Mouse (Mus musculus): ENCODE measurements at regions not wholly inside any gene's neighbourhood (a gene's known extent, or its start where the extent isn't known, plus 50 kb on each side); places are given as distances from the start of the nearest gene placed in this dataset.

- no peak for ATAC-seq (replicated peaks; ENCODE audit: low read depth, poor library complexity, severe bottlenecking)
Measured at GRCm38 (mm10) chr15:87415996-87416395, 128.1 kb upstream of the Fam19a5 start.

DNA sequence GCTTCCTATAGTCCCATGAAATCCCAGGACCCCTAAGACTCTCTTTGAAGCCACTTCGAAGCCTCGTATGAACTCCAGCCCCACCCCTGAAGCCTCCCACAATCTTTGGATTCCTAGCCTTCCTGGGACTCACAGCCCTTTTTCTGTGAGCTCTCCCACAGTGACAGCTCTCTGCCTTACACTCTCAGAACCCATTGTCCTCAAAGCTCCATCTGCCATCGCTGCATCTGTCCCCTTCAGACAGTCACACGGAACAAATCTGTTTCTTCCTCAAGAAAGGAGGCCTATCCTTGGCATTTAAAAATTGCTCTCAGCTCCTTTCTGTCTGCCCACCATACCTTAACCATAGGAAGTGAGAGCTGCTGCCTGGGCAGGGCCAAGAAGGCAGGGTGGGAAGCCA is 122.4 kb upstream of the Fam19a5 start:
- ATAC-seq (replicated peaks; ENCODE audit: low read depth, poor library complexity, severe bottlenecking): no peak

DNA sequence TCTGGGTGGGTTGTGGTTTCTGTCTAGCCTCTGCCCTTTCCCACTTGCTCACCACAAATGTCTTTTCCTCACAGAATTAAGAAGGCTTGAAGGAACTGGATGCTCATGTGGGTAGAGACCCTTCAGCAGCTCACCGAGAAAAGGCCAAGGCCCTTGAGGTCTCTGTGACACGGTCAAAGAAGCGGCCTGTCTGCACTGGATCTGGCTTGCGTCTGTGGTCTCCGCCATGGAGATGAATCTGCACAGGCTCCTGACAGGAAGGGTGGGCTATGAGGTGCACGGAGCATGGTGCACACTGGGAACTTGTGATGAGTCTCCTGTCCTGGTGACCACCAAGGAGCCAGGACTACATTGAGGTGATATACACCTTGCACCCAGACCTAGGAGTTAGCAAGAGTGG is 110.8 kb upstream of the Fam19a5 start:
- ATAC-seq (replicated peaks; ENCODE audit: low read depth, poor library complexity, severe bottlenecking): no peak

GRCm38 (mm10) chr15:87433901-87434300 is 110.2 kb upstream of the Fam19a5 start:
- ATAC-seq (replicated peaks; ENCODE audit: low read depth, poor library complexity, severe bottlenecking): no peak

DNA sequence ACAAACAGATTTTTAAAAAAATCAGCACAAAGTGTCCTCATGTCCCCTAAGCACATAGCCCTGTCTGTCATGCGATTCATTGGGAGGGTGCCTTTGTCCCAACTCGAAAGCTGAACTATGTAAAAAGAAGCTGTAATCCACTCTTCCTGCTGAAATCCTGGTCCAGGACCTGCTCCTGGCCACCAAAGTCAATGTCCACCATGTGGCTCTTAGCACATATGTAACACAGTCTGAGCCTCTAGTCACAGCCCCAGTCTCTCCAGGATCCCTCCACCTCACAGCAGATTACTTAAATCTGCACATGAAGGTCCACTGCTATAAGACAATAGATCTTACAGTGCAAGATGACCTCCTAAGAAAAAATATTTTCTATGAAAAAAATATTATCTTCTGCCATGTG is 108.5 kb upstream of the Fam19a5 start:
- ATAC-seq (replicated peaks; ENCODE audit: low read depth, poor library complexity, severe bottlenecking): no peak

DNA sequence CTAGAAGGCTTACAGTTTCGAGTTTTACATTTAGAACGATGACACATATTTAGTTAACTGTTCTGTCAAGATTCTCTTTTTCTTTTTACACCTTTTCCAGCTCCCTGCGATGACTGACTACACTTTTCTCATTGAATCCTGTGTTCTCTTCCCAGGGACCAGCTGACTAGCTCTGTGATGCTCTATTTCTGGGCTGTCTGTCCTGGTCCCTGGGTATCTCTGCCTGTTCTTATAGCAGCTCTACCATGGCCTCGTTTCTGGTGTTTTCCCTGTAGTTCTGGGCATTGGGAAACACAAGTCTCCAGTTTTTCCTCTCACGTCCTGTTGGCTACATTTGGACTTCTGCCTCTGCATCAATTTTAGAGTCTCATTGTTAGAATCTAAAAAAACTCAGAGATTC is 106.5 kb upstream of the Fam19a5 start:
- no peak for ATAC-seq (replicated peaks; ENCODE audit: low read depth, poor library complexity, severe bottlenecking)

DNA sequence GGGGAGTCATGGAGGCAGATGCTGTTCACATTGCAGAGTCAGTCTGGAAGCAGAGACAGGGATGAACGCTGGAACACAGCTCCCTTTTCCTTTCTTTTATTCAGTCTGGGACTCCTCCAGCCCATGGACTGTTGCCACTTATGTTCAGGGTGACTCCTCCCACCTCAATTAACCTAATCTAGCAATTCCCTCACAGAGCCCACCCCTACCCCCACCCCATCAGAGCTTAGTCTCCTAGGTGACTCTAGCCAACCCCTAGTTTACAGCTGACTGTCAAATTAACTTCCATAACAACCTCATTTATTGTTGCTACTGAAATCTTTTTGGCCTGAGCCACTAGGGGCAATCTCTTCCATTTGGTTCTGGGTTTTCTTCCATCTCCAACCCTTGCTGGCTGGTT is 85.2 kb upstream of the Fam19a5 start:
- ATAC-seq (replicated peaks; ENCODE audit: low read depth, poor library complexity, severe bottlenecking): no peak

- ATAC-seq (replicated peaks; ENCODE audit: low read depth, poor library complexity, severe bottlenecking): no peak
Measured at GRCm38 (mm10) chr15:87476247-87476646, 67.9 kb upstream of the Fam19a5 start.

DNA sequence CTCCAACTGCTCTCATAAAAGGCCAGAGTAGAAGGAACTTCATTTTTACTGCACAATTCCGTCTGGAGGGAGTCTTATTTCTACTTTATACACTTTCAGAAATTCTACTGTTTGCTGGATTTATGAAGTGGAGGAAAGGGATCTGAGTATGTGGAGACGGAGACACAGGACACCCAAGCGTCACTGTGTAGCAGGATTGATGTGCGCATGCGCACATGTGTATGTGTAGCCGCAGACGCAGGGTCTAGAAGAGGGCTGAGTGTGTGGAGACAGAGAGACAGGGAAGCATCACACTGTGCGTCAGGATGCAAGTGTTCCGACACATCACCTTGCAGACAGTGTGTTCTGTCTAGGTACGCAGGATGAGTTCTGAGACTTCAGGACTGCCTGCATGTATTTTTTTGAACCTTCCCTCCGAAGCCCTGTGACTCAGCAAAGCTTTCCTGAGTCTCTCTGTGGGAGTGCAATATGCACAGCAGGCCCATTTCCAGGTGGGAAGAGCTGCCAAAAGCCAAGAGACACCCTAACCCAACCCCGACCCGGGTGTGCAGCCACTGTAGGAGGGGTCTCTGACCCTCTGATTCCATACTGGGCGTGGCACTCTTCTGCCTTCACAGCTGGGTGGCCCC is 67.1 kb upstream of the Fam19a5 start:
- no peak for ATAC-seq (replicated peaks; ENCODE audit: low read depth, poor library complexity, severe bottlenecking)

DNA sequence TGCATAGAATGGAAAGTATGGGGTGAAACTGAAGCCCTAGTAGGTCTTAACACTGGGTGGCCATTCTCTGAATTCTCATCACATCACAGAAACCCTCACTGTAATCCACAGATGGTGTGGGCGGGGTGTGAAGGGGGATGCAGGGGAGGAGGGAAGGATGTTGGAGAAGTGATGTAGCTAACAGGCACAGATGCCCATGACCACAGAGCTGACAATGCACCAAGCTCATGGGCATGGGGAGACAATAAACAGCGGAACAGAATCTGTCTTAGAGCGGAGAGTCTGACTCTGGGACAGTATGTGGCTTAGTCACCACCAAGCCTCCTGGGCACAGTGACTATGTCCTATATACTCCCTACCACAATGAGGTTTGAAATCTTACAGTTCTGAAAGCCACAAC is 63.3 kb upstream of the Fam19a5 start:
- no peak for ATAC-seq (replicated peaks; ENCODE audit: low read depth, poor library complexity, severe bottlenecking)
